Mouse (Mus musculus): ENCODE results near the gene Btg3.

- TF ChIP-seq FLI1 (IDR thresholded peaks at IDR 0.05; ENCODE audit: low read length) (no peak), GATA1 (IDR thresholded peaks at IDR 0.05; ENCODE audit: borderline replicate concordance, low read length) (no peak)
These were observed 1.5 kb upstream of the Btg3 start for GRCm38 (mm10) chr16:78378493-78378892.
